Mouse (Mus musculus) kidney, embryonic 15.5 days (tissue): Measurements from ENCODE around the gene Adamtsl1. TPM values are rescaled to one million over a fixed set of nuclear protein-coding genes. Genes with fewer than 3 reads are reported as not detected.

ENCODE experiments used
- ATAC-seq: fragments of 200-750 bp; cut with Nextera tagmentation; replicated peaks from 2 replicates; pipeline ENCODE4 v1.8.0; 2017; ENCODE audit warnings: moderate TSS enrichment; ENCODE audit not compliant: low FRiP score
- H3K27ac ChIP-seq: fragments of 300-500 bp; sonication (generic); 2 replicates; pipeline ENCODE4 v1.5.1; 2015; ENCODE audit warnings: mild to moderate bottlenecking, inconsistent platforms
- H3K27me3 ChIP-seq: fragments of 300-500 bp; sonication (generic); 2 replicates; pipeline ENCODE4 v1.6.1; 2015; ENCODE audit warnings: inconsistent platforms
- H3K36me3 ChIP-seq: fragments of 300-500 bp; sonication (generic); 2 replicates; pipeline ENCODE4 v1.6.1; 2015; ENCODE audit warnings: inconsistent platforms
- H3K4me1 ChIP-seq: fragments of 300-500 bp; sonication (generic); 2 replicates; pipeline ENCODE4 v1.6.1; 2015; ENCODE audit warnings: inconsistent platforms
- H3K4me2 ChIP-seq: fragments of 300-500 bp; sonication (generic); 2 replicates; pipeline ENCODE4 v1.6.1; 2015; ENCODE audit warnings: moderate library complexity, mild to moderate bottlenecking, inconsistent platforms
- H3K4me3 ChIP-seq: fragments of 300-500 bp; sonication (generic); replicated peaks from 2 replicates; pipeline ENCODE4 v1.5.1; 2015; ENCODE audit warnings: mild to moderate bottlenecking, inconsistent platforms
- H3K9ac ChIP-seq: fragments of 300-500 bp; sonication (generic); 2 replicates; pipeline ENCODE4 v1.6.1; 2015; ENCODE audit warnings: mild to moderate bottlenecking, inconsistent platforms
- H3K9me3 ChIP-seq: fragments of 300-500 bp; sonication (generic); replicated peaks from 2 replicates; pipeline ENCODE4 v1.6.1; 2016; ENCODE audit warnings: inconsistent platforms
- WGBS: fragments of 180-500 bp; shearing (Covaris S2); methylation state at CpG from one replicate; pipeline ENCODE4 v1.1.7; 2015; ENCODE audit warnings: mixed read lengths; 5-methylcytosine and 5-hydroxymethylcytosine counted together
- polyA plus RNA-seq: library from polyadenylated mRNA; unstranded; fragments of >200 nt; fragmentation: Nextera tagmentation; extraction: Ambion mirVana; gene quantifications from 2 replicates; pipeline ENCODE4 v1.2.1, GENCODE M21; 2015

Gene Adamtsl1
- polyA plus RNA-seq, 1 experiment from 2014 or later = 21.5 TPM

GRCm38 (mm10) chr4:86436336-86436735 lies 922.4 kb downstream of the Adamtsl1 start:
- Histone ChIP-seq H3K4me3 (no peak overlapping the region), H3K9ac (no peak overlapping the region), H3K36me3 (no peaks in the 10 kb centered on the region), H3K4me2 (no peak overlapping the region), H3K4me1 (peaks cover 26% of the 10 kb centered on the region), H3K9me3 (no peaks in the 10 kb centered on the region), H3K27me3 (no peaks in the 10 kb centered on the region), H3K27ac (no peak overlapping the region)
- peak; percentile 86 for ATAC-seq
- WGBS = 51% methylated on average over 3 of the region's 3 CpGs

GRCm38 (mm10) chr4:86450468-86450867 lies 936.5 kb downstream of the Adamtsl1 start:
- Histone ChIP-seq H3K36me3 (no peaks in the 10 kb centered on the region), H3K27me3 (no peaks in the 10 kb centered on the region), H3K9me3 (no peaks in the 10 kb centered on the region), H3K4me2 (no peak overlapping the region), H3K27ac (no peak overlapping the region), H3K4me1 (no peaks in the 10 kb centered on the region), H3K4me3 (no peak overlapping the region), H3K9ac (no peak overlapping the region)
- ATAC-seq = no peak
- 79% methylated on average over 3 of the region's 3 CpGs for WGBS

DNA sequence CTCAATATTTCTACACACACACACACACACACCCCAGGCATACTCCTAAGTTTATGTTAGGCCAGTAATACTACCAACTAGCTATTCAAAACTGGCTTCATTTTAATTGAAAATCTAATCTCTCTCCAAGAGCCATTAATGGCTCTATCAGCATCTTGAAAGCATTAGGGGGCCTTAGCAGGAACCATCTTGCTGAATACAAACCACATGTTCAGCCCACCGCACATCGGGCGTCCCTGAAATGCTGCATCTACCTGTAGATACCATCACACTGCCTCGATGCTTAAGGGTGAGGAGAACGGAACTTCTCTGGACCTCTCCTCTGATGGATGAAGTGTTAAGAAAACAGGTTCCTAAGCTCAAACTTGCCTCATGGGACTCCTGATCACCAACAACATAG lies 950.8 kb downstream of the Adamtsl1 start:
- Histone ChIP-seq H3K9me3 (no peaks in the 10 kb centered on the region), H3K4me2 (no peak overlapping the region), H3K27me3 (no peaks in the 10 kb centered on the region), H3K27ac (no peak overlapping the region), H3K4me1 (no peaks in the 10 kb centered on the region), H3K36me3 (no peaks in the 10 kb centered on the region), H3K9ac (no peak overlapping the region), H3K4me3 (no peak overlapping the region)
- WGBS = 87% methylated on average over 5 of the region's 5 CpGs
- no peak for ATAC-seq
